Mouse (Mus musculus) liver, embryonic 14.5 days (tissue): ENCODE measurements around the gene Gm11564. TPM values are rescaled to one million over a fixed set of nuclear protein-coding genes. Genes with fewer than 3 reads are reported as not detected.
"Not testable (repeated sequence)": the region's sequence is repeated elsewhere in the genome, so short reads cannot be mapped to it uniquely, and the experiment has no call there.

Experiments used
- ATAC-seq: fragments of 200-750 bp; cut with Nextera tagmentation; 2 replicates; pipeline ENCODE4 v1.8.0; 2017; ENCODE audit warnings: moderate number of reproducible peaks, mild to moderate bottlenecking, moderate library complexity; ENCODE audit not compliant: insufficient read depth
- DNase-seq, 3 experiments: peaks; one replicate each; pipeline ENCODE4 v3.0.0-alpha.2; 2012 to 2013; ENCODE audit warnings: low read depth in 3 of 3, low spot score in 3 of 3
- H3K27ac ChIP-seq: fragments of 300-500 bp; sonication (generic); 2 replicates; pipeline ENCODE4 v1.5.1; 2014; ENCODE audit warnings: moderate library complexity, mild to moderate bottlenecking, control low read depth, inconsistent platforms
- H3K27me3 ChIP-seq: fragments of 300-500 bp; sonication (generic); 2 replicates; pipeline ENCODE4 v1.6.1; 2014; ENCODE audit warnings: mild to moderate bottlenecking, low read length, moderate library complexity; ENCODE audit not compliant: control insufficient read depth, insufficient read depth
- H3K36me3 ChIP-seq: fragments of 300-500 bp; sonication (generic); replicated peaks from 2 replicates; pipeline ENCODE4 v1.6.1; 2014; ENCODE audit warnings: low read depth; ENCODE audit not compliant: control insufficient read depth, insufficient read depth
- H3K4me1 ChIP-seq, 2 experiments: fragments of 200-500 bp in 1 of 2; fragments of 300-500 bp in 1 of 2; sonication (generic) in 1 of 2; replicated peaks; 2 replicates each; pipeline ENCODE4 v1.6.1; 2012 to 2014; ENCODE audit warnings: antibody characterized with exemption in 1 of 2, inconsistent platforms in 1 of 2, low read length in 1 of 2; ENCODE audit not compliant: control insufficient read depth in 2 of 2, insufficient read depth in 2 of 2
- H3K4me2 ChIP-seq: fragments of 300-500 bp; sonication (generic); 2 replicates; pipeline ENCODE4 v1.6.1; 2014; ENCODE audit warnings: low read depth, mild to moderate bottlenecking, control low read depth, moderate library complexity
- H3K4me3 ChIP-seq, 2 experiments: fragments of 200-500 bp in 1 of 2; fragments of 300-500 bp in 1 of 2; sonication (generic) in 1 of 2; 2 replicates each; pipeline ENCODE4 v1.5.1; 2012 to 2014; ENCODE audit warnings: low read depth in 2 of 2, low read length in 2 of 2, mild to moderate bottlenecking in 2 of 2, control low read depth in 1 of 2, inconsistent platforms in 1 of 2, moderate library complexity in 1 of 2; ENCODE audit not compliant: insufficient read depth in 1 of 2
- H3K9ac ChIP-seq: fragments of 300-500 bp; sonication (generic); replicated peaks from 2 replicates; pipeline ENCODE4 v1.6.1; 2014; ENCODE audit warnings: mild to moderate bottlenecking, control low read depth, moderate library complexity
- H3K9me3 ChIP-seq: fragments of 300-500 bp; sonication (generic); 2 replicates; pipeline ENCODE4 v1.6.1; 2016; ENCODE audit warnings: low read length, mixed read lengths; ENCODE audit not compliant: control insufficient read depth
- CTCF ChIP-seq: IDR thresholded peaks from 2 replicates; pipeline ENCODE4 v1.5.1; 2016; ENCODE audit warnings: antibody characterized with exemption, low read depth, control low read depth
- EP300 ChIP-seq: IDR thresholded peaks from 2 replicates; pipeline ENCODE4 v1.6.1; 2016; ENCODE audit warnings: antibody characterized with exemption, low read depth
- WGBS: fragments of 180-500 bp; shearing (Covaris S2); extraction: QIAGEN DNeasy Blood & Tissue Kit; methylation state at CpG from one replicate; pipeline ENCODE4 v1.1.7; 2014; ENCODE audit not compliant: insufficient replicate concordance; 5-methylcytosine and 5-hydroxymethylcytosine counted together
- polyA plus RNA-seq, 2 experiments: library from polyadenylated mRNA; depleted of rRNA in 1 of 2; stranded (reverse) in 1 of 2; unstranded in 1 of 2; fragments of >200 nt; fragmentation: Nextera tagmentation in 1 of 2; extraction: Ambion mirVana in 1 of 2; gene quantifications; 2 replicates each; pipeline versions ENCODE4 v1.2.1 to v1.2.3; 2012 to 2014

The Gm11564 gene
- polyA plus RNA-seq, 2 experiments = not detected

GRCm38 (mm10) chr11:99793367-99793766 lies 22.1 kb downstream of the Gm11564 start, which contains the start of gene Gm11596:
TSS of gene Gm11596 (minus strand) at chr11:99793467.
- no peaks in the 10 kb centered on the region for H3K4me1 ChIP-seq
- H3K27me3 ChIP-seq = no peaks in the 10 kb centered on the region
- H3K4me3 ChIP-seq = no peak within 1 kb of the TSS
- no peak within 1 kb of the TSS for H3K4me2 ChIP-seq
- TF ChIP-seq CTCF = no peak
- TF ChIP-seq EP300 = no peak
- 58% methylated on average over 2 of the region's 2 CpGs for whole genome bisulfite sequencing
- no peak within 1 kb of the TSS for H3K27ac ChIP-seq
- ATAC-seq (no peak), DNase-seq (no peak)
- no peak within 1 kb of the TSS for H3K9ac ChIP-seq
- H3K36me3 ChIP-seq = no peaks in the 10 kb centered on the region
- no peaks in the 10 kb centered on the region for H3K9me3 ChIP-seq

- not testable (repeated sequence) for H3K27ac ChIP-seq, DNase-seq, H3K9me3 ChIP-seq, H3K9ac ChIP-seq, H3K4me2 ChIP-seq, H3K27me3 ChIP-seq, H3K36me3 ChIP-seq, H3K4me1 ChIP-seq, ATAC-seq, H3K4me3 ChIP-seq
Observed at GRCm38 (mm10) chr11:99784900-99785299, 30.6 kb downstream of the Gm11564 start, which contains the start of gene Krtap4-9. TSS of gene Krtap4-9 (plus strand) at chr11:99785200.

- Histone ChIP-seq H3K27me3 (no peaks in the 10 kb centered on the region), H3K4me3 (no peak within 1 kb of the TSS), H3K36me3 (no peaks in the 10 kb centered on the region), H3K27ac (no peak within 1 kb of the TSS), H3K4me1 (no peaks in the 10 kb centered on the region), H3K9ac (no peak within 1 kb of the TSS), H3K4me2 (no peak within 1 kb of the TSS), H3K9me3 (no peaks in the 10 kb centered on the region)
- WGBS = 67% methylated on average over 2 of the region's 2 CpGs
- TF ChIP-seq EP300 = no peak
- TF ChIP-seq CTCF = no peak
- no peak for ATAC-seq
- no peak for DNase-seq
Observed at GRCm38 (mm10) chr11:99780604-99781003, 34.9 kb downstream of the Gm11564 start, which contains the start of gene Krtap4-8. TSS of gene Krtap4-8 (minus strand) at chr11:99780704.

- 68% methylated on average over 7 of the region's 7 CpGs for WGBS
- Histone ChIP-seq H3K4me2 (no peak overlapping the region), H3K4me1 (no peaks in the 10 kb centered on the region), H3K36me3 (no peaks in the 10 kb centered on the region), H3K9me3 (no peaks in the 10 kb centered on the region), H3K4me3 (no peak overlapping the region), H3K27ac (no peak overlapping the region), H3K9ac (no peak overlapping the region), H3K27me3 (no peaks in the 10 kb centered on the region)
- TF ChIP-seq EP300 = no peak
- TF ChIP-seq CTCF = no peak
- DNase-seq (no peak), ATAC-seq (no peak)
Observed at GRCm38 (mm10) chr11:99778401-99778800, 37.1 kb downstream of the Gm11564 start.

- H3K27ac ChIP-seq, H3K9me3 ChIP-seq, H3K4me2 ChIP-seq, H3K4me3 ChIP-seq, H3K4me1 ChIP-seq, H3K27me3 ChIP-seq, DNase-seq, ATAC-seq, H3K36me3 ChIP-seq, H3K9ac ChIP-seq: not testable (repeated sequence)
Observed at GRCm38 (mm10) chr11:99772813-99773212, 42.7 kb downstream of the Gm11564 start, which contains the start of gene Gm11595. TSS of gene Gm11595 (minus strand) at chr11:99772913.

GRCm38 (mm10) chr11:99768410-99768809 lies 47.1 kb downstream of the Gm11564 start:
- no peak overlapping the region for H3K4me3 ChIP-seq
- H3K4me2 ChIP-seq = no peak overlapping the region
- TF ChIP-seq EP300 (no peak), CTCF (no peak)
- ATAC-seq = no peak
- no peaks in the 10 kb centered on the region for H3K4me1 ChIP-seq
- H3K27ac ChIP-seq = no peak overlapping the region
- DNase-seq = no peak
- no peaks in the 10 kb centered on the region for H3K9me3 ChIP-seq
- no peaks in the 10 kb centered on the region for H3K27me3 ChIP-seq
- no peaks in the 10 kb centered on the region for H3K36me3 ChIP-seq
- H3K9ac ChIP-seq = no peak overlapping the region
- 39% methylated on average over 2 of the region's 2 CpGs for WGBS

Other genes with a start within 250 kb of the Gm11564 start
Only the 30 nearest of the 41 such genes appear.
- not detected in 2 replicates for gene Gm11562, start 195.2 kb downstream of the Gm11564 start, polyA plus RNA-seq (2012; rRNA removed)
- not detected in 2 replicates for gene Gm11562, start 195.2 kb downstream of the Gm11564 start, polyA plus RNA-seq (2014; fragmentation: Nextera tagmentation; extraction: Ambion mirVana)
- gene Krtap4-1, start 187.4 kb downstream of the Gm11564 start, polyA plus RNA-seq (2012; rRNA removed) = not detected in 2 replicates
- gene Krtap4-1, start 187.4 kb downstream of the Gm11564 start, polyA plus RNA-seq (2014; fragmentation: Nextera tagmentation; extraction: Ambion mirVana) = not detected in 2 replicates
- gene Krtap4-2, start 180.6 kb downstream of the Gm11564 start, polyA plus RNA-seq (2012; rRNA removed) = not detected in 2 replicates
- not detected in 2 replicates for gene Krtap4-2, start 180.6 kb downstream of the Gm11564 start, polyA plus RNA-seq (2014; fragmentation: Nextera tagmentation; extraction: Ambion mirVana)
- not detected in 2 replicates for gene Krtap4-7, start 171.6 kb downstream of the Gm11564 start, polyA plus RNA-seq (2012; rRNA removed)
- not detected in 2 replicates for gene Krtap4-7, start 171.6 kb downstream of the Gm11564 start, polyA plus RNA-seq (2014; fragmentation: Nextera tagmentation; extraction: Ambion mirVana)
- not detected in 2 replicates for gene Gm11555, start 165.4 kb downstream of the Gm11564 start, polyA plus RNA-seq (2012; rRNA removed)
- not detected in 2 replicates for gene Gm11555, start 165.4 kb downstream of the Gm11564 start, polyA plus RNA-seq (2014; fragmentation: Nextera tagmentation; extraction: Ambion mirVana)
- gene Gm11563, start 156.7 kb downstream of the Gm11564 start, polyA plus RNA-seq (2012; rRNA removed) = not detected in 2 replicates
- not detected in 2 replicates for gene Gm11563, start 156.7 kb downstream of the Gm11564 start, polyA plus RNA-seq (2014; fragmentation: Nextera tagmentation; extraction: Ambion mirVana)
- gene Krtap4-6, start 149.7 kb downstream of the Gm11564 start, polyA plus RNA-seq (2012; rRNA removed) = not detected in 2 replicates
- gene Krtap4-6, start 149.7 kb downstream of the Gm11564 start, polyA plus RNA-seq (2014; fragmentation: Nextera tagmentation; extraction: Ambion mirVana) = not detected in 2 replicates
- gene Gm14190, start 124.9 kb downstream of the Gm11564 start, polyA plus RNA-seq (2012; rRNA removed) = not detected in 2 replicates
- not detected in 2 replicates for gene Gm14190, start 124.9 kb downstream of the Gm11564 start, polyA plus RNA-seq (2014; fragmentation: Nextera tagmentation; extraction: Ambion mirVana)
- not detected in 2 replicates for gene Gm14180, start 81.4 kb downstream of the Gm11564 start, polyA plus RNA-seq (2012; rRNA removed)
- gene Gm14180, start 81.4 kb downstream of the Gm11564 start, polyA plus RNA-seq (2014; fragmentation: Nextera tagmentation; extraction: Ambion mirVana) = not detected in 2 replicates
- not detected in 2 replicates for gene Gm11595, start 42.8 kb downstream of the Gm11564 start, polyA plus RNA-seq (2012; rRNA removed)
- not detected in 2 replicates for gene Gm11595, start 42.8 kb downstream of the Gm11564 start, polyA plus RNA-seq (2014; fragmentation: Nextera tagmentation; extraction: Ambion mirVana)
- not detected in 2 replicates for gene Krtap4-8, start 35.0 kb downstream of the Gm11564 start, polyA plus RNA-seq (2012; rRNA removed)
- not detected in 2 replicates for gene Krtap4-8, start 35.0 kb downstream of the Gm11564 start, polyA plus RNA-seq (2014; fragmentation: Nextera tagmentation; extraction: Ambion mirVana)
- not detected in 2 replicates for gene Krtap4-9, start 30.5 kb downstream of the Gm11564 start, polyA plus RNA-seq (2012; rRNA removed)
- not detected in 2 replicates for gene Krtap4-9, start 30.5 kb downstream of the Gm11564 start, polyA plus RNA-seq (2014; fragmentation: Nextera tagmentation; extraction: Ambion mirVana)
- gene Gm11596, start 22.2 kb downstream of the Gm11564 start, polyA plus RNA-seq (2012; rRNA removed) = not detected in 2 replicates
- gene Gm11596, start 22.2 kb downstream of the Gm11564 start, polyA plus RNA-seq (2014; fragmentation: Nextera tagmentation; extraction: Ambion mirVana) = not detected in 2 replicates
- gene Gm11569, start 16.7 kb downstream of the Gm11564 start, polyA plus RNA-seq (2012; rRNA removed) = not detected in 2 replicates
- not detected in 2 replicates for gene Gm11569, start 16.7 kb downstream of the Gm11564 start, polyA plus RNA-seq (2014; fragmentation: Nextera tagmentation; extraction: Ambion mirVana)
- not detected in 2 replicates for gene Gm11554, start 11.2 kb downstream of the Gm11564 start, polyA plus RNA-seq (2012; rRNA removed)
- gene Gm11554, start 11.2 kb downstream of the Gm11564 start, polyA plus RNA-seq (2014; fragmentation: Nextera tagmentation; extraction: Ambion mirVana) = not detected in 2 replicates
- not detected in 2 replicates for gene Krtap4-13, start 5.8 kb downstream of the Gm11564 start, polyA plus RNA-seq (2012; rRNA removed)
- gene Krtap4-13, start 5.8 kb downstream of the Gm11564 start, polyA plus RNA-seq (2014; fragmentation: Nextera tagmentation; extraction: Ambion mirVana) = not detected in 2 replicates
- gene 2300003K06Rik, start 22.4 kb upstream of the Gm11564 start, polyA plus RNA-seq (2012; rRNA removed) = not detected in 2 replicates
- gene 2300003K06Rik, start 22.4 kb upstream of the Gm11564 start, polyA plus RNA-seq (2014; fragmentation: Nextera tagmentation; extraction: Ambion mirVana) = not detected in 2 replicates
- gene Krtap4-16, start 35.9 kb upstream of the Gm11564 start, polyA plus RNA-seq (2012; rRNA removed) = 0.11 TPM in 1 of 2 replicates, not detected in the other
- not detected in 2 replicates for gene Krtap4-16, start 35.9 kb upstream of the Gm11564 start, polyA plus RNA-seq (2014; fragmentation: Nextera tagmentation; extraction: Ambion mirVana)
- gene Gm11568, start 42.3 kb upstream of the Gm11564 start, polyA plus RNA-seq (2012; rRNA removed) = not detected in 2 replicates
- gene Gm11568, start 42.3 kb upstream of the Gm11564 start, polyA plus RNA-seq (2014; fragmentation: Nextera tagmentation; extraction: Ambion mirVana) = not detected in 2 replicates
- gene Gm11559, start 48.8 kb upstream of the Gm11564 start, polyA plus RNA-seq (2012; rRNA removed) = not detected in 2 replicates
- not detected in 2 replicates for gene Gm11559, start 48.8 kb upstream of the Gm11564 start, polyA plus RNA-seq (2014; fragmentation: Nextera tagmentation; extraction: Ambion mirVana)
- gene Krtap9-1, start 57.7 kb upstream of the Gm11564 start, polyA plus RNA-seq (2012; rRNA removed) = not detected in 2 replicates
- not detected in 2 replicates for gene Krtap9-1, start 57.7 kb upstream of the Gm11564 start, polyA plus RNA-seq (2014; fragmentation: Nextera tagmentation; extraction: Ambion mirVana)
- gene Gm11567, start 63.5 kb upstream of the Gm11564 start, polyA plus RNA-seq (2012; rRNA removed) = not detected in 2 replicates
- gene Gm11567, start 63.5 kb upstream of the Gm11564 start, polyA plus RNA-seq (2014; fragmentation: Nextera tagmentation; extraction: Ambion mirVana) = not detected in 2 replicates
- gene Krtap31-1, start 92.3 kb upstream of the Gm11564 start, polyA plus RNA-seq (2012; rRNA removed) = not detected in 2 replicates
- not detected in 2 replicates for gene Krtap31-1, start 92.3 kb upstream of the Gm11564 start, polyA plus RNA-seq (2014; fragmentation: Nextera tagmentation; extraction: Ambion mirVana)
- not detected in 2 replicates for gene Gm11565, start 99.1 kb upstream of the Gm11564 start, polyA plus RNA-seq (2012; rRNA removed)
- gene Gm11565, start 99.1 kb upstream of the Gm11564 start, polyA plus RNA-seq (2014; fragmentation: Nextera tagmentation; extraction: Ambion mirVana) = not detected in 2 replicates
- not detected in 2 replicates for gene Krtap31-2, start 120.6 kb upstream of the Gm11564 start, polyA plus RNA-seq (2012; rRNA removed)
- not detected in 2 replicates for gene Krtap31-2, start 120.6 kb upstream of the Gm11564 start, polyA plus RNA-seq (2014; fragmentation: Nextera tagmentation; extraction: Ambion mirVana)
- gene Krtap9-5, start 132.8 kb upstream of the Gm11564 start, polyA plus RNA-seq (2012; rRNA removed) = not detected in 2 replicates
- gene Krtap9-5, start 132.8 kb upstream of the Gm11564 start, polyA plus RNA-seq (2014; fragmentation: Nextera tagmentation; extraction: Ambion mirVana) = not detected in 2 replicates
- gene Krtap29-1, start 163.4 kb upstream of the Gm11564 start, polyA plus RNA-seq (2012; rRNA removed) = not detected in 2 replicates
- not detected in 2 replicates for gene Krtap29-1, start 163.4 kb upstream of the Gm11564 start, polyA plus RNA-seq (2014; fragmentation: Nextera tagmentation; extraction: Ambion mirVana)
- gene Krtap16-1, start 170.9 kb upstream of the Gm11564 start, polyA plus RNA-seq (2012; rRNA removed) = not detected in 2 replicates
- gene Krtap16-1, start 170.9 kb upstream of the Gm11564 start, polyA plus RNA-seq (2014; fragmentation: Nextera tagmentation; extraction: Ambion mirVana) = not detected in 2 replicates
- gene Krtap17-1, start 178.3 kb upstream of the Gm11564 start, polyA plus RNA-seq (2012; rRNA removed) = not detected in 2 replicates
- not detected in 2 replicates for gene Krtap17-1, start 178.3 kb upstream of the Gm11564 start, polyA plus RNA-seq (2014; fragmentation: Nextera tagmentation; extraction: Ambion mirVana)
- gene Krt33a, start 200.5 kb upstream of the Gm11564 start, polyA plus RNA-seq (2012; rRNA removed) = not detected in 2 replicates
- not detected in 2 replicates for gene Krt33a, start 200.5 kb upstream of the Gm11564 start, polyA plus RNA-seq (2014; fragmentation: Nextera tagmentation; extraction: Ambion mirVana)